Mouse (Mus musculus) sigmoid colon, adult 10 weeks (tissue): ENCODE measurements around the gene 1700012B07Rik. TPM values are rescaled to one million over a fixed set of nuclear protein-coding genes. Genes with fewer than 3 reads are reported as not detected.

ENCODE experiments used
- polyA plus RNA-seq: library from polyadenylated mRNA; stranded (reverse); fragments of 350-450 nt; fragmentation: Illumina TruSeq; extraction: RNeasy Lipid Tissue Mini Kit (QIAGEN cat#74804); gene quantifications from one replicate; pipeline ENCODE4 v1.2.3, GENCODE M21; 2014; ENCODE audit warnings: low read depth, low replicate concordance

1700012B07Rik gene
- not detected for polyA plus RNA-seq

DNA sequence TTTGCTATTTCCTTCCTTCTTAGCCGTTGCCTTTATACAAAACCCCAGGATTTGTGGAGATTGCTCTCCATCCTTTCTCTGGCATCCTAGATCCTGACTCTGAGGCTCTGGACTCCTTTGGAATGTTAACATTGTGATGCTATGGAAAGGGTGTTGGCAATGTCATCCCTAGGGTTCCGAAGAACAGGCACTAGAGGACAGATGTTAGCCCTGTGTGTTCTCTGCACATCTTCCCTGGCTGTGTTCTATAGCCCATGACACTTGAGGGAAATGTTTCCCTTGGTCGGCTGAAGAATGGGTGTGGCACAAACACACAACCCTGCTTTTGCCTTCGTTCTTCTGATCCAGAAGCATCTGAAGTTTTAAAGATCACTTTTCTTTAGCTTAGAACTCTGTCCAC, at the start of gene 1700012B07Rik:
Gene 1700012B07Rik (minus strand): TSS at position 101 of the 400 bp plus-strand sequence.

Other genes starting within 250 kb of the 1700012B07Rik start
- gene Wipi1, start 216.1 kb downstream of the 1700012B07Rik start, polyA plus RNA-seq: 32.4 TPM
- gene Prkar1a, start 178.6 kb downstream of the 1700012B07Rik start, polyA plus RNA-seq: 220 TPM
- 0.82 TPM for gene Fam20a, start 105.8 kb downstream of the 1700012B07Rik start, polyA plus RNA-seq
- 7.2 TPM for gene Abca8b, start 167.8 kb upstream of the 1700012B07Rik start, polyA plus RNA-seq